Mouse (Mus musculus): ENCODE measurements around the gene Smad3. TPM values are rescaled to one million over a fixed set of nuclear protein-coding genes. Genes with fewer than 3 reads are reported as not detected.
A peak's percentile ranks its signal among the peaks of the same experiment; 100 is the strongest.

The Smad3 gene
- 2.8 and 5.9 TPM in 2 replicates for polyA plus RNA-seq (2012; ENCODE audit: insufficient read depth, low replicate concordance)

DNA sequence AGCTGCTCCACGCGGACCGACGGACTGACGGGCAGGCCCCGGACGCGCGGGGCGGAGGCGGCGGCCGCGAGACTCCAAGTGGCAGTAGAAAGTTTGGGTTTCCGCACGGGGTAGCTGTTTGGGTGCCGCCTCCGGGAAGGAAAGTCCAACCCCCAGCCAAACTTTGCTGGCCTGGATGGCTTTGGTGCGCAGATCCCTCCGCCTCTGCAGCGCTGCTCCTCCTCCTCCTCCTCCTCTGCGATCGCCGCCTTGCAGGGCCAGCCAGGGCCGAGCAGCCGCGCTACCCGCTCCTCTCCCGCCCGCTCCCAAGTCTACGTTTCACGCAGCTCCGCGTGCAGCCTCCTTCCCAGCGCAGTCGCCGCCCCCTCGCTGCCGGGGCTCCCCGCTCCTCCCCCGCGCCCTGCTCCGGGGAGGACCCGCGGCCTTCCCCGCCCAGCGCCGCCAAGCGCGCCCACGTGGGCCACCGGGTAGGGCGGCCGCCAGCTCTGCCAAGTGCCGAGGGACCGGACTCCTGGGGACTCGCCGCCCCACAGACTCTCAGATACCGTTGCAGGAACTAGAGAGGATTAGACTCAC, at the start of gene Smad3:
Gene Smad3 (minus strand): TSS at position 130 of the 576 bp plus-strand sequence.
- TF ChIP-seq FLI1 (IDR thresholded peaks at IDR 0.05; ENCODE audit: low read length) (no peak), GATA1 (IDR thresholded peaks at IDR 0.05; ENCODE audit: borderline replicate concordance, low read length) (no peak)
- peaks cover 33% of the 10 kb centered on the region for H3K36me3 ChIP-seq (replicated peaks; ENCODE audit: low read length)
- H3K9me3 ChIP-seq: peaks cover 9% of the 10 kb centered on the region
- H3K27me3 ChIP-seq (replicated peaks): no peaks in the 10 kb centered on the region
- H3K4me1 ChIP-seq: peaks cover 63% of the 10 kb centered on the region
- H3K4me3 ChIP-seq (replicated peaks): peak within 1 kb of the TSS; percentile 99

DNA sequence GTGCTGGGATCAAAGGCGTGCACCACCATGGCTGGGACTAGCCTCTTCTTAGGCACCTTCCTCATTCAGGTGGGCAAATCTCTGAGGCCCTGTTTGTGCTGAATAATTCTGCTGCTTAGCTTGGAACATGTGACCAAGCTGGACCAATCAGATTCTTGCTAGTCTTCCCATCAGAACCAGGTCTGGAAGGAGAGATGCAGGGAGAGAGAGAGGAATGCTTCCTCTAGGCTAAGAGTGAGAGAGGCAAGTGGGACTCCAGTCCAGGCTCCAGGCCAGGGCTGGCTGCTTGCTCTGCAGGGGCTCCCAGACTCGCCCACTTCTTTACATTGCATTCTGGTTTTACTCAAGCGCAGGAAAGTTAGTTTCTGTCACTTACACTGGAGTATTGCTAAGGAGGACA, 47.1 kb upstream of the Smad3 start:
- Histone ChIP-seq H3K4me3 (replicated peaks) (no peak overlapping the region), H3K36me3 (replicated peaks; ENCODE audit: low read length) (no peaks in the 10 kb centered on the region), H3K4me1 (peaks cover 46% of the 10 kb centered on the region), H3K9me3 (no peaks in the 10 kb centered on the region), H3K27me3 (replicated peaks) (peaks cover 56% of the 10 kb centered on the region)
- TF ChIP-seq FLI1 (IDR thresholded peaks at IDR 0.05; ENCODE audit: low read length): no peak
- TF ChIP-seq GATA1 (IDR thresholded peaks at IDR 0.05; ENCODE audit: borderline replicate concordance, low read length): no peak

DNA sequence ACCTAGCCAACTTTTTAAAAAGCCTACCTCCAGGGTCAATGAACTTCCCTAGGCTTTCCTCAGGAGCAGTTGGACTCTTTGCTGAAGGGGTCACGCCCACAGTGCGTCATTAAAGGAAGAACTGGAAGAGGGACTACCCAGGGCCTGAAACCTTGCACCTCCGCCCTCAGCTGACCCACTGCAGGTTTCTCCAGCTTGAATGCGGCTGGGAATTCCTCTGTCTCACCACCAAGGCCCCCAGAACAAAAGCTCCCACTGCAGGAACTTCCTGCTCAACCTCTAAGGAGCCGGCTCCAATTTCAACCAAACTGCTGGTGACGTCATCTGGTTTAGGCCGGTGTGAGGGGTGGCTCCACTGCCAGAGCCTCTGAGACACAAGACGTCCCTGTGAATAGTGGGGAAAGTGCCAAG, 45.4 kb upstream of the Smad3 start:
- Histone ChIP-seq H3K4me1 (peaks cover 30% of the 10 kb centered on the region), H3K27me3 (replicated peaks) (peaks cover 59% of the 10 kb centered on the region), H3K9me3 (no peaks in the 10 kb centered on the region), H3K4me3 (replicated peaks) (no peak overlapping the region), H3K36me3 (replicated peaks; ENCODE audit: low read length) (no peaks in the 10 kb centered on the region)
- TF ChIP-seq GATA1 (IDR thresholded peaks at IDR 0.05; ENCODE audit: borderline replicate concordance, low read length) (no peak), FLI1 (IDR thresholded peaks at IDR 0.05; ENCODE audit: low read length) (no peak)

DNA sequence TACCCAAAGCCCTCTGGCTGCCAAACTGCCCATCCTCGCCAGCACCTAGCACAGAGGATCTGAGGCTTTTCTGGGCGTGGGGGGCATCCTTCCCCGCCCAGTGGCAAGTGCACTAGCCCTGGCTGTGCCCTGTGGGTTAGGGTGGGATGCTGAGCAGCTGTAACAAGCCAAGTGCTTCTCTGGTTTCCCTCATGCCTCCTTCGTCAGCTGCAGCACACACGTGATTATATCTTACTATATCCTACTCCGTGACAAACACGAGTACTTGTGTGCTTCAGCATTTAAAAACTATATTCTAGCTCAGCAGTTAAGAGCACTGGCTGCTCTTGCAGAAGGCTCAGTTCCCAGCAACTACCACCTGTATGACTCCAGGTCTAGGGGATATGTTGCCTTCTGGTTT, 44.7 kb upstream of the Smad3 start:
- TF ChIP-seq GATA1 (IDR thresholded peaks at IDR 0.05; ENCODE audit: borderline replicate concordance, low read length) (no peak), FLI1 (IDR thresholded peaks at IDR 0.05; ENCODE audit: low read length) (no peak)
- H3K4me3 ChIP-seq (replicated peaks): no peak overlapping the region
- peaks cover 65% of the 10 kb centered on the region for H3K27me3 ChIP-seq (replicated peaks)
- H3K36me3 ChIP-seq (replicated peaks; ENCODE audit: low read length): no peaks in the 10 kb centered on the region
- H3K9me3 ChIP-seq: no peaks in the 10 kb centered on the region
- H3K4me1 ChIP-seq: peaks cover 23% of the 10 kb centered on the region

DNA sequence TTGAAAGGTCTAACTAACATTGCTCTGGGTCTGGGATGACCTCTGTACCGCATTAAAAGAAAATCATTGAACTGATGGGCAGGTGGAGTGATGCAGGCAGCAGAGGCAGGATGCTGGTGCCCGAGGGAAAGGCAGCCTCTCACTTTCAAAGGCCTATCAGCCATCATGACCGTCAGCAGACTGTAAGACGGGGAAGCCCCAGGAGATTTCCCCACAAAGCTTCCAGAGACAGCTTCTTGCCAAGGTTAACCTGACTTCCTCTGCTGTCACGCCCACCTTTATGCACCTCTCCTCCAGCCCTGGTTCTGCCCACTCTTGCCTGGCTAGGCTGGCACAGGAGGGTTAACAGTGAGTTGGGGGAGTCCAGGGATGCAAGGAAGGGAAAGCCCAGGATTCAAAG, 44.3 kb upstream of the Smad3 start:
- peaks cover 19% of the 10 kb centered on the region for H3K4me1 ChIP-seq
- no peaks in the 10 kb centered on the region for H3K36me3 ChIP-seq (replicated peaks; ENCODE audit: low read length)
- TF ChIP-seq GATA1 (IDR thresholded peaks at IDR 0.05; ENCODE audit: borderline replicate concordance, low read length): no peak
- TF ChIP-seq FLI1 (IDR thresholded peaks at IDR 0.05; ENCODE audit: low read length): no peak
- H3K9me3 ChIP-seq: no peaks in the 10 kb centered on the region
- peaks cover 63% of the 10 kb centered on the region for H3K27me3 ChIP-seq (replicated peaks)
- H3K4me3 ChIP-seq (replicated peaks): no peak overlapping the region

DNA sequence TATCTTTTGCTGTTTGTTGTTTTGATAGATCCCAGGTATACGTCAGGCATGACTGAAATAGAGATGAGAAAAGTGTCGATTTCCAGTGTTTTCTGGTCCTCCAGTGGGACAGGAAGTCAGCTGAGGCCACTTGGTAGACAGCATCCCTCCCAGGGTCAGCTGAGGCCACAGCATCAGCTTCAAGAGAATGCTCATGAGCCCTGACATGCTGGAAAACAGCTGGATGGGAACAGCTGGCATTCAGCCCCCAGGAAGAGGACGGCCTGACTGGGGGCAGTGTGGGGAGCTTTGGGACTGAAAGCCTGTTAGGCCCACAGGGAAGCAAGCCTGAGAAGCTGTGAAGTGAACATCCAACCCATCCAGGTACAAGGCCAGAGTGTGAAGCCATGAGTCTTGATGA, 38.6 kb upstream of the Smad3 start:
- H3K9me3 ChIP-seq: no peaks in the 10 kb centered on the region
- no peaks in the 10 kb centered on the region for H3K36me3 ChIP-seq (replicated peaks; ENCODE audit: low read length)
- peaks cover 38% of the 10 kb centered on the region for H3K4me1 ChIP-seq
- H3K27me3 ChIP-seq (replicated peaks): peaks cover 65% of the 10 kb centered on the region
- TF ChIP-seq GATA1 (IDR thresholded peaks at IDR 0.05; ENCODE audit: borderline replicate concordance, low read length) (no peak), FLI1 (IDR thresholded peaks at IDR 0.05; ENCODE audit: low read length) (no peak)
- H3K4me3 ChIP-seq (replicated peaks): no peak overlapping the region

DNA sequence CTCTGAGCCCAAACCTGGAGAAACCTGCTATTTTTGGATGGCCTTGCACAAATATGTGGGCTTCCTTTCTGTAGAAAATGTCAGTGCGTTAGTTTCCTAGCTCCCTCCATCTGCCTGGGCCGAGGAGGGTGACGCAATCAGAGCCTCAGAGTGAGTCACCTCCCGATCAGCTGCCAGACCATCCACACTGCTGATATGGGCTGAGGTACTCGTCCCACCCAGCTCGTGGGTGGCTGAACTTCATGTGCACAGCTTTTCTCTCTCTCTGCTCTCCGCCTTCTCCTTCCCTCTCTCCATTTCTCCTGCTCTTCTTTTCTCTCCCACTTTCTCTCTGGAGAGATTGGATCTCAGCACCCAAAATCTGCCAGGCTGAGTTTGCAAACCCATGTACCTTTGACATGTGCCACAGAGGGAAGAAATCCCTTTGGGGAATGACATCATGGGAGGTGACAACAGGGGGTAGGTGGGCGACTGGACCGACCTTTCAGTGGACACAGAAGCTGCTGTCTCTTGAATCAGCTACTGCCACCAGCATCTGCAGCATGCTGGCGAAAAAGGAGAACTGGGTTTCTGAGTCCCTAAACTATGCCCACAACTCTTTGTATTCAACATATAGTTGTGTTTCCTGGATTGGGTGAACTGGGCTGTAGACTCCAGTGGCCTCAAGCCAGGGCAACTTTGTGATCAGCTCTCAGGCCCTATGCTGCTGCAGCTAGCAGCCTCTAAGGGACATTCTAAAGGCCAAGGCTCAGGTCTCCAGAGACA, 36.1 kb upstream of the Smad3 start:
- peaks cover 66% of the 10 kb centered on the region for H3K27me3 ChIP-seq (replicated peaks)
- H3K9me3 ChIP-seq: no peaks in the 10 kb centered on the region
- TF ChIP-seq FLI1 (IDR thresholded peaks at IDR 0.05; ENCODE audit: low read length): no peak
- no peak for TF ChIP-seq GATA1 (IDR thresholded peaks at IDR 0.05; ENCODE audit: borderline replicate concordance, low read length)
- H3K36me3 ChIP-seq (replicated peaks; ENCODE audit: low read length): no peaks in the 10 kb centered on the region
- H3K4me1 ChIP-seq: peaks cover 42% of the 10 kb centered on the region
- H3K4me3 ChIP-seq (replicated peaks): no peak overlapping the region

DNA sequence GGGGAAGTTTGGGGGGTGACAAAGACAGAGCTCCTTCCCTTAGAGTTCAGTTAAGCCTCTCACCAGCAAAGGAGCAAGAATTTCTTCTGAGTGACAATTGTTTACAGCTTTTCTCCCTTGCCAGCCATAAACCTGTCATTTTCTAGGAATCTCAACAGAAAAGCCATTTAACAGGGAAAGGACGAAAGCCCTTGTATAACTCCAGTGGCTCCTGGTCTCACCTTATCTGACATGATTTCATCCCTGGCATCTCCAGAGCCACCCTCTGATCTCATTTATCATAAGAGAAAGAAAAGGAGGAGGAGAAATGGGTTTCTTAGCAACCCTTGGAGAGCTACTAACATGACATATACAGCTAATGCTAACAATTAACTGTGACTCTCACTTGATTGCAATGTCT, 33.9 kb upstream of the Smad3 start:
- TF ChIP-seq FLI1 (IDR thresholded peaks at IDR 0.05; ENCODE audit: low read length) (no peak), GATA1 (IDR thresholded peaks at IDR 0.05; ENCODE audit: borderline replicate concordance, low read length) (no peak)
- Histone ChIP-seq H3K27me3 (replicated peaks) (peaks cover 80% of the 10 kb centered on the region), H3K36me3 (replicated peaks; ENCODE audit: low read length) (no peaks in the 10 kb centered on the region), H3K4me1 (peaks cover 42% of the 10 kb centered on the region), H3K4me3 (replicated peaks) (no peak overlapping the region), H3K9me3 (no peaks in the 10 kb centered on the region)

DNA sequence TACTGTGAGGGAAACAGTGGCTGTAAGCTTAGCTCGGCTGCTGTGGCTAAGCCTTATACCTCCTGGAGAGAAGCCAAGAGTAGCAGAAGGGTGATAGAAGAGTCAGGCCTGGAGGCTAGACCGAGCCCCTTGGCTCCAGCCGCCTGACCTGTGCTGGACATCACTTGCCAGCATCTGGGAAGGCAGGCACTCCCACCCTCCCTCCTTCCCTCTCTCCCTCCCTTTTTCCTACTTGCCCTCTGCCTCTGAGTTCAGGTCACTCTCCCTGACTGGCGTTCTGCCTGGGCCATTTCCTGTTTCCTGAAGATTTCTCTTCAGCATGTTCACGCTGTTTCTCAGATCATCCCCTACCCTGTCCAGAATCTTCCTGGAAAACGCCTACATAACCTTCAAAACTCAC, 33.5 kb upstream of the Smad3 start:
- Histone ChIP-seq H3K9me3 (no peaks in the 10 kb centered on the region), H3K27me3 (replicated peaks) (peaks cover 82% of the 10 kb centered on the region), H3K36me3 (replicated peaks; ENCODE audit: low read length) (no peaks in the 10 kb centered on the region), H3K4me3 (replicated peaks) (no peak overlapping the region), H3K4me1 (peaks cover 39% of the 10 kb centered on the region)
- no peak for TF ChIP-seq GATA1 (IDR thresholded peaks at IDR 0.05; ENCODE audit: borderline replicate concordance, low read length)
- TF ChIP-seq FLI1 (IDR thresholded peaks at IDR 0.05; ENCODE audit: low read length): no peak

DNA sequence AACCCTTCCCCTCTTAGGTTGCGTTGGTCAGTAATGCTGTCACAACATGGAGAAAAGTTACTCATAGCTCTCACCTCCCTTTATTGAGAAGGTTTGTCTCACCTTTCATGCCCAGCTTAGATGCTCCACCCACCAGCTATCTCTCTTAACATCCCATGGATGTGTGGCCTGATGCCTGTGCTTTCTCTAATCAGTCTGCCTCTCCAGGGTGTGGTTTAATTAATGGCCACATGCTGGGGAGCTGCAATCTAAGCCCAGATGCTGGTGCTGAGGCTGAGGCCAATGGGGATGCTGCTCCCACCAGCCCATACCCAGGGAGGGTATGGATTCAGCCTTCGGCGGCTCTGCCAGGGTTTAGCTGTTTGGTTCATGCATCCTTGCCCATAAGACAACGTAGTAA, 32.4 kb upstream of the Smad3 start:
- Histone ChIP-seq H3K9me3 (no peaks in the 10 kb centered on the region), H3K27me3 (replicated peaks) (peaks cover 90% of the 10 kb centered on the region), H3K4me1 (peaks cover 45% of the 10 kb centered on the region), H3K4me3 (replicated peaks) (no peak overlapping the region), H3K36me3 (replicated peaks; ENCODE audit: low read length) (no peaks in the 10 kb centered on the region)
- TF ChIP-seq FLI1 (IDR thresholded peaks at IDR 0.05; ENCODE audit: low read length) (no peak), GATA1 (IDR thresholded peaks at IDR 0.05; ENCODE audit: borderline replicate concordance, low read length) (no peak)
